Comparison of ENCODE assay signal across 10 mouse cellular contexts in genomic region chr12:101024824-101025223, GRCm38 (mm10). TPM values are rescaled to one million over a fixed set of nuclear protein-coding genes. Genes with fewer than 3 reads are reported as not detected.
DNase-seq lines count a peak whose midpoint lies in the region; ATAC-seq and TF ChIP-seq lines count a peak whose summit lies in the region.
"Had no signal": no experiment of that assay in that cellular context is flagged by ENCODE, and none has a peak within 500 bp of the region (broad histone marks: within the 10 kb centered on the region; RNA-seq: fewer than 3 reads in every experiment).

No protein-coding gene starts in this region.

- H3K4me3 ChIP-seq in hindbrain, embryonic 12.5 days, result no peak overlapping the region
- no peak overlapping the region for H3K4me3 ChIP-seq in hindbrain, embryonic 16.5 days (ENCODE audit: low read length)
- no peak overlapping the region for H3K4me3 ChIP-seq in thymus, adult 2 months (ENCODE audit: control insufficient read depth, insufficient read depth, low read length)
- no peak overlapping the region for H3K4me3 ChIP-seq in stomach, embryonic 16.5 days (replicated peaks; ENCODE audit: low read length)
- H3K4me3 ChIP-seq: embryonic facial prominence, embryonic 15.5 days had no signal

- H3K9me3 ChIP-seq in hindbrain, embryonic 12.5 days (replicated peaks), result 0 out of 2 replicates have a peak, but pooled peaks cover 3% of the 10 kb centered on the region
- no peaks in the 10 kb centered on the region for H3K9me3 ChIP-seq in hindbrain, embryonic 16.5 days (ENCODE audit: control insufficient read depth, low read length)
- H3K9me3 ChIP-seq in stomach, embryonic 16.5 days (replicated peaks; ENCODE audit: control insufficient read depth, low read length), result no peaks in the 10 kb centered on the region
- H3K9me3 ChIP-seq: embryonic facial prominence, embryonic 15.5 days had no signal

- no peak for TF ChIP-seq CTCF in thymus, adult 2 months (IDR thresholded peaks at IDR 0.05; ENCODE audit: borderline replicate concordance, control insufficient read depth, extremely low read depth, insufficient read depth, low read length, poor library complexity)

- peaks cover 18% of the 10 kb centered on the region for H3K36me3 ChIP-seq in hindbrain, embryonic 12.5 days
- H3K36me3 ChIP-seq in hindbrain, embryonic 16.5 days (ENCODE audit: control insufficient read depth, insufficient read depth, low read length), result peaks cover 4% of the 10 kb centered on the region
- no peaks in the 10 kb centered on the region for H3K36me3 ChIP-seq in thymus, adult 2 months (ENCODE audit: control insufficient read depth, insufficient read depth, low read length)
- H3K36me3 ChIP-seq in stomach, embryonic 16.5 days (ENCODE audit: control insufficient read depth, insufficient read depth, low read length), result no peaks in the 10 kb centered on the region; the same call in 1 of the 2 replicates
- H3K36me3 ChIP-seq: embryonic facial prominence, embryonic 15.5 days had no signal

- WGBS in hindbrain, embryonic 12.5 days, result 56% methylated on average over 8 of the region's 8 CpGs
- WGBS in hindbrain, embryonic 16.5 days, result 58% methylated on average over 8 of the region's 8 CpGs
- WGBS in thymus, adult 2 months, result 76% methylated on average over 8 of the region's 8 CpGs
- WGBS in stomach, embryonic 16.5 days, result 67% methylated on average over 8 of the region's 8 CpGs

- peak; percentile 2 for DNase-seq in thymus, postnatal 14 days
- DNase-seq in thymus, adult 2 months, result no peak
- peak; percentile 16 for DNase-seq in liver
- no peak for DNase-seq in left cerebral cortex, adult 11 months (ENCODE audit: low spot score)
- no peak for DNase-seq in spleen, postnatal 36 days (ENCODE audit: low spot score in 2 of 2)
- DNase-seq: cerebellum, adult 18-20 months had no signal

- peak overlapping the region; percentile 8; the same call in 1 of the 2 replicates for H3K4me2 ChIP-seq in hindbrain, embryonic 12.5 days (replicated peaks)
- no peak overlapping the region for H3K4me2 ChIP-seq in hindbrain, embryonic 16.5 days (ENCODE audit: low read length)
- H3K4me2 ChIP-seq in stomach, embryonic 16.5 days (ENCODE audit: low read depth, low read length), result peak overlapping the region; percentile 32; the same call in 1 of the 2 replicates
- H3K4me2 ChIP-seq: embryonic facial prominence, embryonic 15.5 days had no signal

- no peak overlapping the region for H3K27ac ChIP-seq in hindbrain, embryonic 12.5 days
- no peak overlapping the region for H3K27ac ChIP-seq in hindbrain, embryonic 16.5 days (ENCODE audit: low read depth, low read length)
- no peak overlapping the region for H3K27ac ChIP-seq in thymus, adult 2 months (ENCODE audit: control insufficient read depth, insufficient read depth, low read length)
- H3K27ac ChIP-seq in stomach, embryonic 16.5 days (ENCODE audit: low read length), result peak overlapping the region; percentile 73
- H3K27ac ChIP-seq: embryonic facial prominence, embryonic 15.5 days had no signal

- ATAC-seq in hindbrain, embryonic 12.5 days (ENCODE audit: low FRiP score), result no peak
- ATAC-seq in hindbrain, embryonic 16.5 days, result no peak
- no peak for ATAC-seq in stomach, embryonic 16.5 days (ENCODE audit: insufficient read depth, low FRiP score)

- no peak for TF ChIP-seq POLR2A in thymus, adult 2 months (IDR thresholded peaks at IDR 0.05; ENCODE audit: control insufficient read depth, extremely low read depth, insufficient read depth, low read length, poor library complexity)

- peaks cover 50% of the 10 kb centered on the region for H3K4me1 ChIP-seq in hindbrain, embryonic 12.5 days
- peaks cover 30% of the 10 kb centered on the region for H3K4me1 ChIP-seq in hindbrain, embryonic 16.5 days (ENCODE audit: control insufficient read depth, insufficient read depth, low read depth, low read length)
- H3K4me1 ChIP-seq in thymus, adult 2 months (replicated peaks; ENCODE audit: control insufficient read depth, insufficient read depth, low read length), result peaks cover 36% of the 10 kb centered on the region
- peaks cover 16% of the 10 kb centered on the region; the same call in 1 of the 2 replicates for H3K4me1 ChIP-seq in stomach, embryonic 16.5 days (ENCODE audit: control insufficient read depth, insufficient read depth, low read length)

- no peak overlapping the region for H3K9ac ChIP-seq in hindbrain, embryonic 12.5 days
- H3K9ac ChIP-seq in hindbrain, embryonic 16.5 days (ENCODE audit: low read depth, low read length), result no peak overlapping the region
- peak overlapping the region; percentile 44 for H3K9ac ChIP-seq in stomach, embryonic 16.5 days (ENCODE audit: low read length)
- H3K9ac ChIP-seq: embryonic facial prominence, embryonic 15.5 days had no signal

- 0 out of 2 replicates have a peak, but pooled peaks cover 7% of the 10 kb centered on the region for H3K27me3 ChIP-seq in hindbrain, embryonic 12.5 days
- H3K27me3 ChIP-seq in hindbrain, embryonic 16.5 days (replicated peaks; ENCODE audit: control insufficient read depth, insufficient read depth, low read length), result no peaks in the 10 kb centered on the region
- no peaks in the 10 kb centered on the region for H3K27me3 ChIP-seq in thymus, adult 2 months (ENCODE audit: control insufficient read depth, insufficient read depth, low read length)
- H3K27me3 ChIP-seq in stomach, embryonic 16.5 days (ENCODE audit: control insufficient read depth, insufficient read depth, low read length), result no peaks in the 10 kb centered on the region

RNA-seq across cellular contexts. Expression of gene Ccdc88c, which starts 4.0 kb away (rescaled TPM):
- polyA plus RNA-seq in hindbrain, embryonic 12.5 days (2016; fragmentation: Nextera tagmentation; extraction: Ambion mirVana), result 15.0 and 17.7 TPM in 2 replicates
- polyA plus RNA-seq in hindbrain, embryonic 16.5 days (2015; fragmentation: Nextera tagmentation; extraction: Ambion mirVana), result 9.0 and 10.9 TPM in 2 replicates
- 75.0 and 87.7 TPM in 2 replicates for polyA plus RNA-seq in thymus, adult 2 months (2012; rRNA removed)
- 8.3 and 11.1 TPM in 2 replicates for polyA plus RNA-seq in stomach, embryonic 16.5 days (2015; fragmentation: Nextera tagmentation; extraction: Ambion mirVana)

RNA-seq across cellular contexts. Expression of gene Ppp4r3a, which starts 58.7 kb away (rescaled TPM):
- polyA plus RNA-seq in hindbrain, embryonic 12.5 days (2016; fragmentation: Nextera tagmentation; extraction: Ambion mirVana), result 67.6 and 74.7 TPM in 2 replicates
- polyA plus RNA-seq in hindbrain, embryonic 16.5 days (2015; fragmentation: Nextera tagmentation; extraction: Ambion mirVana), result 18.9 and 20.2 TPM in 2 replicates
- 25.6 and 34.9 TPM in 2 replicates for polyA plus RNA-seq in thymus, adult 2 months (2012; rRNA removed)
- 21.7 and 28.2 TPM in 2 replicates for polyA plus RNA-seq in stomach, embryonic 16.5 days (2015; fragmentation: Nextera tagmentation; extraction: Ambion mirVana)

Comparison
In these comparisons a context has a peak if more than half of its experiments do, and no peak if none do; other contexts are left out.
1. DNase-seq: peak in thymus, postnatal 14 days (single experiment) and liver (single experiment); none in thymus, adult 2 months (single experiment), left cerebral cortex, adult 11 months (single experiment) and spleen, postnatal 36 days (0 of 2).